Mouse (Mus musculus): ENCODE measurements around the gene Asb4.

Gene Asb4

GRCm38 (mm10) chr6:5390952-5391351 is 7.8 kb downstream of the Asb4 start:
- no peak for DNase-seq (ENCODE audit: low spot score in 2 of 2)

- no peak for DNase-seq (ENCODE audit: low spot score in 2 of 2)
Observed at GRCm38 (mm10) chr6:5394971-5395370, 11.8 kb downstream of the Asb4 start.

- no peak for DNase-seq (ENCODE audit: low spot score in 2 of 2)
Observed at GRCm38 (mm10) chr6:5396797-5397196, 13.6 kb downstream of the Asb4 start.

GRCm38 (mm10) chr6:5401394-5401793 is 18.2 kb downstream of the Asb4 start:
- DNase-seq (ENCODE audit: low spot score in 2 of 2): no peak

- no peak for DNase-seq (ENCODE audit: low spot score in 2 of 2)
Observed at GRCm38 (mm10) chr6:5403095-5403815, 20.1 kb downstream of the Asb4 start.

GRCm38 (mm10) chr6:5404016-5404415 is 20.8 kb downstream of the Asb4 start:
- no peak for DNase-seq (ENCODE audit: low spot score in 2 of 2)

GRCm38 (mm10) chr6:5408451-5409177 is 25.4 kb downstream of the Asb4 start:
- no peak for DNase-seq (ENCODE audit: low spot score in 2 of 2)

- DNase-seq (ENCODE audit: low spot score in 2 of 2): no peak
Observed at GRCm38 (mm10) chr6:5409676-5410075, 26.5 kb downstream of the Asb4 start.

- peak; percentile 51 to 54 for DNase-seq (ENCODE audit: low spot score in 2 of 2)
Observed at GRCm38 (mm10) chr6:5410697-5411391, 27.7 kb downstream of the Asb4 start.

GRCm38 (mm10) chr6:5413282-5413681 is 30.1 kb downstream of the Asb4 start:
- no peak for DNase-seq (ENCODE audit: low spot score in 2 of 2)

GRCm38 (mm10) chr6:5421442-5421841 is 38.3 kb downstream of the Asb4 start:
- no peak for DNase-seq (ENCODE audit: low spot score in 2 of 2)

GRCm38 (mm10) chr6:5422386-5422785 is 39.2 kb downstream of the Asb4 start:
- DNase-seq (ENCODE audit: low spot score in 2 of 2): no peak

GRCm38 (mm10) chr6:5423594-5423993 is 40.4 kb downstream of the Asb4 start:
- no peak for DNase-seq (ENCODE audit: low spot score in 2 of 2)

- DNase-seq (ENCODE audit: low spot score in 2 of 2): no peak
Observed at GRCm38 (mm10) chr6:5427033-5427432, 43.8 kb downstream of the Asb4 start.

GRCm38 (mm10) chr6:5429562-5429961 is 46.4 kb downstream of the Asb4 start:
- no peak for DNase-seq (ENCODE audit: low spot score in 2 of 2)

- no peak for DNase-seq (ENCODE audit: low spot score in 2 of 2)
Observed at GRCm38 (mm10) chr6:5429982-5430550, 46.9 kb downstream of the Asb4 start.

GRCm38 (mm10) chr6:5433887-5434286 is 50.7 kb downstream of the Asb4 start:
- no peak for DNase-seq (ENCODE audit: low spot score in 2 of 2)

GRCm38 (mm10) chr6:5437757-5438156 is 54.6 kb downstream of the Asb4 start:
- DNase-seq (ENCODE audit: low spot score in 2 of 2): no peak

- no peak for DNase-seq (ENCODE audit: low spot score in 2 of 2)
Observed at GRCm38 (mm10) chr6:5441221-5441620, 58.0 kb downstream of the Asb4 start.

- peak; percentile 33 to 46 for DNase-seq (ENCODE audit: low spot score in 2 of 2)
Observed at GRCm38 (mm10) chr6:5442316-5443085, 59.3 kb downstream of the Asb4 start.

GRCm38 (mm10) chr6:5443104-5443863 is 60.1 kb downstream of the Asb4 start:
- peak; percentile 15 to 31 for DNase-seq (ENCODE audit: low spot score in 2 of 2)

Data from urinary bladder, adult 18-20 months (tissue).